Mouse (Mus musculus): ENCODE measurements at regions not wholly inside any gene's neighbourhood (a gene's known extent, or its start where the extent isn't known, plus 50 kb on each side); places are given as distances from the start of the nearest gene placed in this dataset.

DNA sequence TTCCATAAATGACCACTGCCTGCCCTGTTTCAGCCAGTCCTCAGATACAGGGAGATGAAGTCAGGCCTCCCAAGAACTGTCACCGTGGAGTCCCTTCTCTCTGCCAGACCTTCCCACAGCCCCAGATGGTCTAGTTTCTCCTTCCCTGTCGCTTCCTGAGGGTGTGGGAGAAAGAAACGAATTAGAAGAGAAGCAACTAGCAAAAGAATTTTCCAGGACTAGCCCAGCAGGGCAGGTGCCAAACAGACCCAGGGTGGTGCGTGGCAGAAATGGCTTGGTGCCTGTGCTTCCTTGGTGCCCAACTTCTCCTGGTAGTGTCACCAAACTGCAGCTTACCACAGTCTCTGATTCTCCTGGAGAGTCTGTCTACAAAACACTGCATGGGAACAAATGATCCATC, 156.3 kb upstream of the Dyrk2 start:
- DNase-seq (ENCODE audit: low read depth in 1 of 2, low spot score in 2 of 2) = no peak

DNA sequence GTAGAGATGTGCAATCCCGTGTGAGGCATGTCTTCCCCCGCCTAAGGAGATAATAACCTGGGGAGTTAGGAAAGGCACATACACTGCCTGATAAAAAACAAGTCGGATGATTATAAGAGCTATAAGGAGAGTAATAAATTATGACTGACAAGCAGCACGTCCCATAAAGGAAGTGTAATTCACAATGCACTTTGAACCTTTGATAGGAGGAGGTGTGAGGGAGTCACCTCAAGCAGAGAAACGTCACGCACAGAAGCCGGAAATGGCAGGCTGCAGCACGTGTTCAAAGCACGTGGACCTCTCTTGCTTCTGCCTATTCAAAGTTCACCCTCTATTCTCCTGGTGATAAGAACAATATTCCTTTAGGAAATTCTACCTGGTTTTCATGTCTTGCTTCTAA, 154.4 kb upstream of the Dyrk2 start:
- no peak for DNase-seq (ENCODE audit: low read depth in 1 of 2, low spot score in 2 of 2)

DNA sequence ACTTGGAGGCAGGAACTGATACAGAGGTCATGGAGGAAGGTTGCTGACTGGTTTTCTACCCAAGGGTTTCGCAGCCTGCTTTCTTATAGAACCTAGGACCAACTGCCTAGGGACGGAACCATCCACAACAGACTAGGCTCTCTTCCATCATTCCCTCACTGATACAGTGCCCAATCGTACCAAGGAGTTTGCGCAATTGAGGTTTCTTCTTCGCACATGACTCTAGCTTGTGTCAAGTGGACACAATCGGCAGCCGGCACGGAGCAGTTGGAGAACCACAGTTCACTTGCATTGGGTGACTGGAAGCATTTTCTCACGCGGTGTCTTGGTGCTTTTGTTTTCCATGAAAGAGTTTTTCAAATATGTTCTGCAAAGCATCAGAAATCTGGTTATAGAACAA, 149.1 kb upstream of the Dyrk2 start:
- DNase-seq (ENCODE audit: low read depth in 1 of 2, low spot score in 2 of 2) = no peak

DNA sequence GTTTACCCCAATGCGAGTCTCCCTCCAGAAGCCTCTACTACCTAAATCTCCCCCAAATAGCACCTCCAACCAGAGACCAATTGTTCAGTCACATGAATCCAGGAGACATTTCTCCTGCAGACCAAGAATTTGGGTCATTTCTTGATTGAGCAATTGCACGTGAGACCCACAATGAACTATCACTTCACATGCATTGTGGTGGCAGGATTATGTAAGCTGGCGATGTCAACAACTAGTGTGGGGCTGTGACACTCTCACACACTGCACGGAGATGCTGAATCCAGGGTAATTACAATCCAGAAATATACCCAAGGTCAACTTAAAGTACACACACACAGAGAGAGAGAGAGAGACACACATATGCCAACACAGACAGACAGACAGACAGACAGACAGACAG, 148.5 kb upstream of the Dyrk2 start:
- no peak for DNase-seq (ENCODE audit: low read depth in 1 of 2, low spot score in 2 of 2)

DNA sequence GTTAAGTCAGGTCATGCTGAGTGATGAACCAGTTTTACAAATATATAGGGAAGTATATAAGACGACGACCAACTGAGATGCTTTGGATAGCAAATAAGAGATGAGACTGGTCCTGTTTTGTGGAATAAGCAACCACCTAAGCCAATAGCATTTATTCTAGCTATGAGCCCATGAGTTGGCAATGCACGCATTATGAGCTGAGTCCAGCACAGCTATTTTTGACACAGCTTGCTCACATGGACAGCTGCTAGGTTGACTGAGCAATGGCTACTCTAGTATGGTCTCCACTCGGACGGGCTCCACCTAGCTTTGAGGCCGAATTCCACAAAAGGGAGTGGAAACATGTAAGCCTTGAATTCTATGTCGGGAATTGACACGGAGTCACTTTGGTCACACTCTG, 146.1 kb upstream of the Dyrk2 start:
- DNase-seq (ENCODE audit: low read depth in 1 of 2, low spot score in 2 of 2) = no peak

DNA sequence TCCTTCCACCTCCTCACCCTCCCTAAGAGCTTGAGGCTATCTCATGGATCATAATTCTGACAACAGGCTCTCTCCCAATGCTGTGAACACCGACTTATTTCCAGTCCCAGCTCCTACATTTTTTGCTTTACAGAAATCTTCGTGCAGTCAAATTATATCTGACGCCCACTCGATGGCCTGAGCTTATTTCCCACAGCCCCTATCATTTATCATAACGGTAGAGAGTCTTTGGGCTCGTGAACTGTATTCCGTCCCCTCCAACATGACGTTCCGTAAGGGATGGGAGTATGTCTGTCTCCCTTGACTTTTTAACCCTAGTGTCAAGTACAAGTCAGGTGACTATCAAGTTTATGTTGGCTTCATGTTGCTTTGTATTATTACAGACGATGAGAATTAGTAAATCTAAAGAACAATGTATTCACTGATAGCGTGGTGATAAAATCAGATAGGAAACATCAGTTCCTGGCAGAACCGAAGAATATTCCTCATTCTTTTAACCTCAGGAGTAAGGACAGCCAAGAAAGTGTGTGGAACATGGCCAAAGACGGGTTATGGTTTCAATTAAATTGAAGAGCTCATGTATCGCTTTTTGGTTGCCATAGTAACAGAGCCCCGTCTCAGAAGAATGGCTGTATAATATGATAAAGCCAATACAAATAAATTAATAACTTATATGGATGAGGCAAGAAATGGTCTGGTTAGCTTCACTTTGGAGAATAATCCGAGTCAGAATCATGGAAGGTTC, 145.5 kb upstream of the Dyrk2 start:
- no peak for DNase-seq (ENCODE audit: low read depth in 1 of 2, low spot score in 2 of 2)

DNA sequence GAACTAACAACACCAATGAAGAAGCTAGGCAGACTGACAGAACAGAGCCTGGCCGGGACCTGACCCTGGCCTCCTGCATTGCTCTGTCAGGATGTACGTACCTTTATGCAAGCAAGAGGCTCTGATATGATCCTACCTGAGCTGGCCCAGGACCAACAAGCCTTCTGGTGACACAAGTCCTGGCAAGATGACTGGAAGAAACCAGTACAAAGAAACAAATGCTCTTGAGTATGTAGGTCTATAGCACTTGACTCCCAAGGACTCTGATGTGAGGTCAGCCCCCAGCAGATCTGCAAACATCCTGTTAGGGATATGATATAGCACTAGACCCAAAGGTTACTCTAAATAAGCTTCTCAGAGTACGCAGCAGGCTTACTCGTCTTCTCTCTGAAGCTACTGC, 144.7 kb upstream of the Dyrk2 start:
- DNase-seq (ENCODE audit: low read depth in 1 of 2, low spot score in 2 of 2) = no peak

DNA sequence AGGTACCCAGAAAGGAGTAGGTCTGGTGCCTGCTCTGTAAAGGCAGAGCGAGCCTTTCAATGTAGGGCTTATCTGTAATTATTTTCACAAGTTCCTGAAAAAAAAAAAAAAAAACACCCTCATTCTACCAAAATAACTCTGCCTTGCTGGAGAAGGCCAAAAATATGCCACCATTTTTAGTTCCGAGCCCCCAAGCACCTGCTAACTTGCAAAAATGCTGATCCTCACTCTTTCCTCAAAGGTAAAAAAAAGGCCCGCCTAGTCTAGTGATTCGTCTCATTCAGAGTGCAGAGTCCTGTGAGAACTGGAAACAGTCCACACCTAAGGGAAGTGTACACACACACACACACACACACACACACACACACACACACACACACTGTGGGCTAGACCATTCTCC, 143.7 kb upstream of the Dyrk2 start:
- DNase-seq (ENCODE audit: low read depth in 1 of 2, low spot score in 2 of 2) = no peak

DNA sequence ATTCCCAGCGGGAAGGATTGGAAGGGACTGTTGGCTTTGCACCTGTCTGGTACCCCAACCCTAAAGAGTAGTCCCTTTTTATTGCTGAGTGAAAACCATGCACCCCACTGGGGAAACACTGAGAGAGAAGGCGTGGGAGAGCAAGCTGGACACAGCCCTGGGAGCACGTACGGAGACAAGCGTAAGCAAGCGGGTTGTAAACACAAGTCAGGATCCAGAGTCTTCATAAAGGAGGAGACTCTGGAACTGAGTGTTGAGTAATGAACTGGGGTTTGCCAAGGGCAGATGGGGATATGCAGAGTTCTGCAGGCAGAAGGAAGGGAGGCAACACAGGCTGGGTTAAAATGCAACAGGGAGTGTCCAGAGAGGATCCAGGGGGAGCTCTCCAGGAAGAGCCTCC, 141.5 kb upstream of the Dyrk2 start:
- DNase-seq (ENCODE audit: low read depth in 1 of 2, low spot score in 2 of 2) = no peak

DNA sequence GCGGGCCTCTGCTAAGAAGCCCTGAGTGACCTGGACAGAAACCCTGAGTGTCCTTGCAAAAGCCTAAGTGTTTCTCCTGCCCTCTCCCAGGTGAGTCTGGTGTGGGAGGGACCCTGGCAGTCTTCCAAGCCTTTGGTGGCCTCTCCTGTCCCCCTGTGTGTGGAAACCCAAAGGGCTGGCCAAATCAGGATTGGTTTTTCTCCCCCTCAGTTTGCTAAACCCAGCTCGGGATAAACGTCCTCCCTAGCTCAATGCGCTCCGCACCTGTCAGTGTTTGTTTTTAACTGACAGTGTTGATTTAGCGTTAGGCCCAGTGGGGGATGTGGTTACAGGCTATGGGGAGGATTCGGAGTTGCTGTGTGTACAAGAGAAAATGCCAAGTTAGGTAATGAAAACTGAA, 140.9 kb upstream of the Dyrk2 start:
- DNase-seq (ENCODE audit: low read depth in 1 of 2, low spot score in 2 of 2) = no peak

DNA sequence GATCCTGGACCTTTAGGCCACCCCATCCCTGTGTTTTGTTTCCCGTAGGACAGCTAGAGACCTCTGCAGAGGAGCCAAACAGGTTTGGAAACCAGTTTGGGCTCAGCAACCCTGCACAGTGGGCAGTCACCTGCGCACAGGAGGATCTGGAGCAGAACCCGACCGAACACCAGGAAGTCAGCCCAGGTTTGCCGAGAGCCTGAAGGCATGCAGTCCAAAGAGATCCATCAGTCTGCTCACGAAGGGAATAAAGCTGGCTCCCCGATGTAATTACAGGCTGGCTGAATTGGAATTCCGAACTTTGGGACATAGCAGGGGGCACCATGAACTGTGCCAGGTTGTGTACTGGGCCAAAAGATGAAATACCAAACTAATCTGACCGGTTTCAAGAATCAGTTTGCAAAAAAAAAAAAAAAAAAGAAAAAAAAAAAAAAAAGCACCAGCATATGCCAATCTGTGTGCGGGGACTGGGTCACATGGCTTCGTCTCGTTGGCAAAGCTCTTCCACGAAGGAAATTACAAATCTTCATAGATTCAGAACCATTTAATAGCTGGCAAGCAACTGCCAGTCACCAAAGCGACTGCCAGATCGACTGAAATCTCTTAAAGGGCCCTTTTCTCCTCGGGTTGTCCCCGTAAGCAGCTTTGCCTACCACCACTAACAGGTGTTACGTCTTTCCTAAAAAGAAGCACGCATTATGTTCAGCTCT, 137.0 kb upstream of the Dyrk2 start:
- DNase-seq (ENCODE audit: low read depth in 1 of 2, low spot score in 2 of 2) = no peak

DNA sequence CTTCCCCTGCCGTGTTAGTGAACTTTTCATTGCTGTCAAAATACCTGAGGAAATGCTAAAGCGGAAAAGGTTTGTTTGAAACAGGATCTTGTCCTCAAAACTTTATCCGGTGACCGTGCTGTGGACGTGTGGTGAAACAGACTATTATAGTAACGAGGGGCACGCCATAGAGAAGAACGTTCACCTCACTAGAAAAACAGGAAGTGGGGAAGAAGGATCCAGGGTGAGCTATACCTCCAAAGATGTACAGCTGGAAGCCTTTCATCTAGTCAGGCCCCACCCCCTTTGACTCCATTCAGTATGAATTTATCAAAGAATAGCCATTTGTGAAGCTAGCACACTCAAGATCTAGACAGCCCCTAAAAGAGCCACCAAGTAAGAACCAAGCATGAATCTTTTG, 135.5 kb upstream of the Dyrk2 start:
- DNase-seq (ENCODE audit: low read depth in 1 of 2, low spot score in 2 of 2) = no peak

DNA sequence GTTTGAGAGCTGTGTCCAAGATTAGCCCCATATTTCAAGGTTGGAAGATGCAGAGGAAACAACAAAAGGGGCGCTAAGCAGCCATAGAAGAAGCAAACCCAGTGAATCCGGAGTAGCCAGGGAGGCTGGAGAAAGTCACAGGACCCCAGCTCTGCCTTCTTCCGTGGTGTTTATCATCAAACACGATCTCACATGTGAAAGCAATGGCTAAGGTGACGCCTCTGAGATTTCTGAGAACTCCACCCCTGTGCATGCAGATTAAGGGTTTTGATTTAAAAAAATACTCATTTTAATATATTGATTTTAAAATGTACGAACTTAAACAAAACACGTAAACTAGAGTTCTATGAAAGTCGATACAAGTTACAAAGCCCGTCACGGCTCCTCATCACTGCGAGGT, 134.4 kb upstream of the Dyrk2 start:
- DNase-seq (ENCODE audit: low read depth in 1 of 2, low spot score in 2 of 2) = no peak

DNA sequence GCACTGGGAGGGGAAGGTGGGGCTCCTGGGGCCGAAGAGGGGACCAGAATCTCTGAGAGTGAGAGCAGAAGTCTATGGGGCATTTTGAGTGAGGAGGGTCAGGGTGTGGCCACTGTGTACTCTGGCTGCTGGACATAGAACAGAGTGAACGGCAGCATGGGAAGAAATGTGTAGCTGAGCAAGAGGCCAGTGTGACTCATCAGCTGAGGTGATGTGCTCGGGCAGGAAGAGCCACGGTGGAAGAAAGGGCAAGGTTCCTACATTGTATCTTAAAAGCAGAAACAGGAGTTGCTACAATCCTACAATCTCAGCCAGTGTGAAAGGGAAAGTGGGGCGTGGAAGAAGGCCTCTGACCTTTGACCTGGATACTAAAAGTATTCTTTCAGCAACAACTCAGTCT, 133.8 kb upstream of the Dyrk2 start:
- DNase-seq (ENCODE audit: low read depth in 1 of 2, low spot score in 2 of 2) = no peak

DNA sequence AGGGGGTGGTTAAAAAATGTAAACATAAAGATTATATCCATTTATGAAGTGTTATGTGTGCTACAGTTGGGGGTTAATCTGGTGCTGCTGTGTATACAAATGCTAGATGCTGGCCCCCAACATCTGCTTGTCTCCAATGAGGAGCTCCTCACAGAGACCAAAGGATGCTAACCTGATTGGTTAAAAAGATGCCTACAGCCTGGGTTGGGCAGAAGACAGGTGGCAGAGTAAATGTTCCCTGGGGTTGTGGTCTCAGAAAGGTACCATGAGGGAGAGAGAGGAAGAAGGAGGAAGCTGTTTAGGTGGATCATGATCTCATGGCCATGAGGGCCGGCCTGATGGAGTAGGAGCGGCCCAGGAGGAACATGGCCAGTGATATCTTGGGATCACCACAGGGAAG, 133.0 kb upstream of the Dyrk2 start:
- DNase-seq (ENCODE audit: low read depth in 1 of 2, low spot score in 2 of 2) = no peak

DNA sequence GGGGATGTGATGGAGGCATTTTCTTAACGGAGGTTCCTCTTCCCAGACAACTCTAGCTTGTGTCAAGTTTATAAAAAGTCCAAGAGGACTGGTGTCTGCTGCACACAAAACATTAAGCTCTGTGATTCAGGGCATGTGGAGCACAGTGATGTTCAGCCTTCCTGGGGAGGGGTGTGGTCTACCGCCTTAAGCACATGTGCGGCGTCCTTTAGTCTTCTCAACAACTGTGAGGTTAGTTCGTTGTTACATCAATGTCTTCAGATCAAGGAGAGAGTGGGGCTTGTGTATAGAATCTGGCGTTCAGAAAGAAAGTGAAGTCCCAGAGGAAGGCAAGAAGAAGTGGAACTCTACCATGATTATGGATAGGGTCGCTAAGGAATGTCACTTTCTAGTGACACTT, 131.9 kb upstream of the Dyrk2 start:
- DNase-seq (ENCODE audit: low read depth in 1 of 2, low spot score in 2 of 2) = no peak

DNA sequence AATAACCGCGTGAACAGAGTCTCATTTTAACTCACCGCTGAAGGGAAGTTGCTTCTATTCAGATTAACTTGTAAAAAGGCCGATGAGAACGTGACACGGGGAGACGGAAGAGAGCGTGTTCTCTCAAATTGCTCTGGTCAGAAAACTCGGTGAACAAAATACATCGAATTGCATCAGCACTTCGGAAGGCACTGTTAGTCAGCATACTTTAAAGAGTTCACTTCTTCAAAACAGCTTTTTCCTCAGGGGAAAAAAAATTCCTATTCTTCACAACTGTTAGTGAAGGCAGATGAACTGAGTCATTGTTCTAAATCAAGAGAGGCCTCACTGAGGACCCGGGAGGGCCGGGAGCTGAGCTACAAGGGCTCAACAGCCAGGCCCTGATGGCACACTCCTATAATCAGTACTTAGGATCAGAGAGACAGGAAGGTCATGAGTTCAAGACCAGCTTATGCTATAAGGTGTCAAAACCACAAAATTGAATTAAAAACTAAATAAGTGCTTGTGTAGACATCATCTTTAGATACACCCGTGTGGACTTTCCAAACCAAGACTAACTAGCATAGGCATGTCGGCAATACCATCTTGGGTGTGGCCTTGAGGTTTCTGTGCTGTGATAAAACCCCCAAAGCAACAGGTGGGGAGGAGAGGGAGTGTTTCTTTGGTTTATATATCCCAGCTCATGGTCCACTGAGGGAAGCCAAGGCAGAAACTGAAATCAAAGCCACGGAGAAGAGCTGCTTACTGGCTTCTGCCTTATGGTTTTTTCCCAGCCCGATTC, 131.2 kb upstream of the Dyrk2 start:
- no peak for DNase-seq (ENCODE audit: low read depth in 1 of 2, low spot score in 2 of 2)

DNA sequence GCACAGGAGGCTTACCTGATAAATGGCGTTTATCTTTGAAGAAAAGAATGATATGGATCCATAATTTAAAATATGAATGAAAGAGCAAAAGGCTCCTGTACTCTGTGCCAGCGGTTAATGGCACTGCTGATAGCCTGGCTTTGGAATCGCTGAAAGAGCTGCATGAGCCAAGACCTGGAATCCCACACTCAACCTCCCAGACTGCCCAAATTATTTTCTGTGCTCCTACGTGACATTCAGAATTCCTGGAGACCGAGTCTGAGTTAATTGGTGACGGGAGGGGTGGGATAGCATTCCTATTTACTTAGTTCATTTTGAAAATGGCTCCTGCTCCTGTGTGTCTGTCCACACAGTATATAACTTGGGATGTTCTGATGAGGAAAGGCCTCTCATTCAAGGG, 129.0 kb upstream of the Dyrk2 start:
- no peak for DNase-seq (ENCODE audit: low read depth in 1 of 2, low spot score in 2 of 2)

DNA sequence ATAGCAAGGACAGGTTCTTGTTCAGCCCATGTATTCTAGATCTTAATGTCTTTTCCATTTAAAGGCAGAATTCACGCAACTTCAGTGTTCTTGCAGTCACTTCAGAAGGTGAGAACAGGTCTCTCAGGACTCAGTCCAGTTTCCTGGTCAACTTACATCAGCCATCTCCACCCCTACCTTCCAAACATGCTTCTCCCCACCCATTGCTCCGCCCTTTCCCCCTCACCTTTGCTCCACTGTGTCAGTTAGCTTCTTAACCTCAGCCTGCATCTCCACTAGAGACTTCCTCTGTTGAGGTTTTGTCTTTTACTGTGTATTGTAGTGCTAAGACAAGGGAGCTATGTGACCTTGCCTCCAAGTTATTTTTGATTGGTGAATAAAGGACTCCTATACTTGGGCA, 127.0 kb upstream of the Dyrk2 start:
- DNase-seq (ENCODE audit: low read depth in 1 of 2, low spot score in 2 of 2) = no peak

DNA sequence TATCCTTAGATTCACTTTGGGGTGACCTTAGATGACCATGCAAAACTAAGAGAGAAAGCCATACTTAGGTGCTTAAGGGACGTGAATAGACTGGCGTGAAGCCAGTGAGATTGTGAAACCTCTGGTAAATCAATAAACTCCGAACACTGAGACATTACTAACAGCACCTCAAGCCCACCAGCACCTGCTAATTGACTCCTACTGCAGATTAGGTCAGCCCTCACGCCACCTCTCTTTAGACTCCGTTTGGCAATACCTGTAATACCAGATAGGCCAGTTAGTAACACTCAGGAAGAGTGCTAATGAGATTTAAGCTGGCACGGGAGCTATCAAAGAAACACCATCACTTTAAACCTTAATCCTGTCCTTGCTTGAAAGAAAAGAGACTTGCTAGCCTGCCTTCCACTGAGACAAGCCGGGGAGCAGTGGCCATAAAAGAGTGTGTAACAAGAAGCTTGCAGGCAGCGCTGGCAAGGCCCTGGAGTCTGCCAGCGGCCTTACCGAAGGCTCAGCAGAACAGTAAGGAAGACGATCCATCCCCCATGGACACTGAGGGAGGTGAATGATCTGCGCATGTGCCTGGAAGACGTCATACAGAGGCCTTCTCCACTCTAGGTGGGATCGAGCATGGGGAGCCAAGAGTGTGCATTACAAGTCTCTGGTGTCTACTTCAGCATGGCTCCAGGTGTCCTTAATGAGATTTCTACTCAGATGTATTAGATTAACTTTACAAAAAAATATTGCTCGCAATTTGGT, 124.0 kb upstream of the Dyrk2 start:
- DNase-seq (ENCODE audit: low read depth in 1 of 2, low spot score in 2 of 2) = no peak

DNA sequence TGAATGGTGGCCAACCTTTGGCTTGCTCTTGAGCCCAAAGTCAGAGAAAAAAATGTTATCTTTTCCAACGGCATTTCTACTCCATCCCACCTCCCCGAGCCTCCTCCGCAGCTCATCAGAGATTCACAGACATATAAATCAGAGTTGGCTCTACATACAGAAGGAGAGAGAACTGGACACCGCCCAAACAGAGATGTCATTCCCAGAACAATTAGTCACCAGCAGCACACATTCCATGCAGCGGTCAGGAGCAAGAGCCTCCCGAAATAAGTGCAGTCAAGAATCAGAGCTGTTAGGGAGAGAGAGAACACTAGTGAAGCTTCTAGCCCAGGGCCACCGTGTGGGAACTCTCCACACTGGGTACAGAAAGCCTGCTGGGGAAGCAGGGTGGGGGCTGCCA, 121.2 kb upstream of the Dyrk2 start:
- no peak for DNase-seq (ENCODE audit: low read depth in 1 of 2, low spot score in 2 of 2)

DNA sequence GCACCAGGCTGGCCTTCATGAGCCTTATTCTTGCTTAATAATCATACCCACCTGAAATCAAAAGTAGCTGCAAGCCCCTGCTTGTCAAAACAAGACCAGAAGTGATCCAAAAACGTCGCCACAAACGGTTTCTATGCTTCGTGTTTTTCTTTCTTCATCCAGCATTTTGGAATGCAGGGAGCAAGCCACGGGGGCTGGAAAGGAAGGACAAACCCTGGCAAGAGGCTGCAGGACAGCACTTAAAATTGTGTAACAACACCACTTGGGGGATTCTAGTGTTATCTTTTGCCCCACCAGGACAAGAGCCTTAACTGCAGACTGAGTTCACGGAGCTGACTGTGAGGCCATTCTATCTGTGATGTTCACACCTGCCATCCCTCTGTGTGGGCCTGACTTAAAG, 120.5 kb upstream of the Dyrk2 start:
- DNase-seq (ENCODE audit: low read depth in 1 of 2, low spot score in 2 of 2) = no peak

All from monocyte, adult 2 months (primary cell).